Mouse (Mus musculus): ENCODE data around the gene Dusp28. TPM values are rescaled to one million over a fixed set of nuclear protein-coding genes. Genes with fewer than 3 reads are reported as not detected.

Gene Dusp28
- 1 to 10 TPM; 4.3 TPM for polyA plus RNA-seq (2017; shearing (Covaris generic))

GRCm38 (mm10) chr1:92906779-92907631, at the start of gene Dusp28:
Gene Dusp28 (plus strand): TSS chr1:92906981.
- peak; percentile 75 for ATAC-seq

- no peak for ATAC-seq
Measured at GRCm38 (mm10) chr1:92861503-92861902, 45.3 kb upstream of the Dusp28 start.

- no peak for ATAC-seq
Measured at GRCm38 (mm10) chr1:92863268-92863667, 43.5 kb upstream of the Dusp28 start.

- no peak for ATAC-seq
Measured at GRCm38 (mm10) chr1:92866170-92866569, 40.6 kb upstream of the Dusp28 start.

GRCm38 (mm10) chr1:92869985-92870384, 36.8 kb upstream of the Dusp28 start:
- ATAC-seq: no peak

GRCm38 (mm10) chr1:92872666-92873065, 34.1 kb upstream of the Dusp28 start:
- no peak for ATAC-seq

GRCm38 (mm10) chr1:92874011-92874410, 32.8 kb upstream of the Dusp28 start:
- no peak for ATAC-seq

- ATAC-seq: no peak
Measured at GRCm38 (mm10) chr1:92875360-92876111, 31.2 kb upstream of the Dusp28 start.

- ATAC-seq: no peak
Measured at GRCm38 (mm10) chr1:92877431-92877978, 29.3 kb upstream of the Dusp28 start.

GRCm38 (mm10) chr1:92878066-92878741, 28.6 kb upstream of the Dusp28 start:
- no peak for ATAC-seq

- ATAC-seq: no peak
Measured at GRCm38 (mm10) chr1:92879266-92879665, 27.5 kb upstream of the Dusp28 start.

GRCm38 (mm10) chr1:92880101-92880500, 26.7 kb upstream of the Dusp28 start:
- no peak for ATAC-seq

GRCm38 (mm10) chr1:92881982-92882381, 24.8 kb upstream of the Dusp28 start:
- ATAC-seq: no peak

- no peak for ATAC-seq
Measured at GRCm38 (mm10) chr1:92888901-92889655, 17.7 kb upstream of the Dusp28 start.

- no peak for ATAC-seq
Measured at GRCm38 (mm10) chr1:92892791-92893190, 14.0 kb upstream of the Dusp28 start.

- ATAC-seq: no peak
Measured at GRCm38 (mm10) chr1:92893896-92894295, 12.9 kb upstream of the Dusp28 start.

GRCm38 (mm10) chr1:92895089-92895488, 11.7 kb upstream of the Dusp28 start:
- peak; percentile 49 for ATAC-seq

- no peak for ATAC-seq
Measured at GRCm38 (mm10) chr1:92902786-92903185, 4.0 kb upstream of the Dusp28 start, which contains the start of gene Ankmy1. Gene Ankmy1 (minus strand): TSS chr1:92902906.

GRCm38 (mm10) chr1:92903627-92904026, 3.2 kb upstream of the Dusp28 start:
- no peak for ATAC-seq

GRCm38 (mm10) chr1:92905703-92906310, 974 bp upstream of the Dusp28 start:
- ATAC-seq: no peak

GRCm38 (mm10) chr1:92907632-92908360, 1.0 kb downstream of the Dusp28 start:
- ATAC-seq: no peak

Data from activated CD4-positive, CD25-positive, alpha-beta regulatory T cell, adult 4 months (primary cell).